Mouse (Mus musculus): ENCODE results near the gene Rasgef1b. TPM values are rescaled to one million over a fixed set of nuclear protein-coding genes. Genes with fewer than 3 reads are reported as not detected.

The Rasgef1b gene
- polyA plus RNA-seq, 1 experiment from 2014 or later = 41.6 TPM

DNA sequence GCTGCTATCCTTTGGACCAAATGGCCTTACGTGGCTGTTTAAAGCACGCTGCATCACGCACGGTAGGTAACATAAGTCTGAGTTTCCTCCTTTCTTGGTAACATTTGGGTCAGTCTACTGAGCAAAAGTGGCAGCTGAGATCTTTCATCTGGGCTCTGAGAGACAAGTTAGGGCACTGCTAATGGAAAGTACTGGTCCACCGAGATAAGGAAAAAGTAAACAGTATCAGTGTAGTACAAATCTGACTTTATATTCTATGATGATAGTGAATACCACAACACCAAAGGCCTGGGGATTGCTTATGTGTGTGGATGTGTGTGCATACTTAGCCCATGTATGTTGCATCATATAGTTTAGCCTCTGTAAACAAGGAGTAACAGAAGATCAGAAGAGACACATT, 358.2 kb downstream of the Rasgef1b start:
- Histone ChIP-seq H3K9me3 (replicated peaks; ENCODE audit: control insufficient read depth, low read length) (no peaks in the 10 kb centered on the region), H3K27me3 (ENCODE audit: control insufficient read depth, insufficient read depth, low read length) (no peaks in the 10 kb centered on the region), H3K27ac (ENCODE audit: low read depth, low read length) (no peak overlapping the region), H3K36me3 (ENCODE audit: control insufficient read depth, insufficient read depth, low read length) (no peaks in the 10 kb centered on the region), H3K4me3 (ENCODE audit: low read depth, low read length) (no peak overlapping the region), H3K9ac (ENCODE audit: low read depth, low read length) (no peak overlapping the region), H3K4me1 (ENCODE audit: control insufficient read depth, insufficient read depth, low read length) (no peaks in the 10 kb centered on the region), H3K4me2 (no peak overlapping the region)
- 55% methylated on average over 5 of the region's 5 CpGs for WGBS (ENCODE audit: insufficient replicate concordance)
- no peak for ATAC-seq (replicated peaks; ENCODE audit: insufficient number of reproducible peaks, low FRiP score, low TSS enrichment)

DNA sequence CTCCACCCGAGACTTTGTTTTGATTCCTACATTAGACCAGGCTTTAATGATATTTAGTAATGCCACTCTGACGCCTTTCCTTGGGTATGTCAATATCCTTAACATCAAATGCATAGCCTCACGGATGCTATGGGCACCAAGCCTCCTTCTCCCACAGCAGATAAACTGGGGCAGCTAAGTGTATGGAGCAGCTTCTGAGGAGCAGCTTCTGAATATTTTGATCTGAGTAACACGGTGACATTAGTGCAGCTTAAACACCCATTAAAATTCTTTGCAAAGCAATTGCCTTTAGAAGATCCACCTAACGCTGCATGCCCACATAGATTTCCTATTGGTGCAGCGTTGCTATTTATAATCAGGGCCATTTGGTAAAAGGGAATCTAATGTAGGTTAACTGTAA, 359.6 kb downstream of the Rasgef1b start:
- Histone ChIP-seq H3K36me3 (ENCODE audit: control insufficient read depth, insufficient read depth, low read length) (no peaks in the 10 kb centered on the region), H3K4me2 (no peak overlapping the region), H3K27ac (ENCODE audit: low read depth, low read length) (no peak overlapping the region), H3K27me3 (ENCODE audit: control insufficient read depth, insufficient read depth, low read length) (no peaks in the 10 kb centered on the region), H3K4me3 (ENCODE audit: low read depth, low read length) (no peak overlapping the region), H3K9ac (ENCODE audit: low read depth, low read length) (no peak overlapping the region), H3K4me1 (ENCODE audit: control insufficient read depth, insufficient read depth, low read length) (no peaks in the 10 kb centered on the region), H3K9me3 (replicated peaks; ENCODE audit: control insufficient read depth, low read length) (no peaks in the 10 kb centered on the region)
- no peak for ATAC-seq (replicated peaks; ENCODE audit: insufficient number of reproducible peaks, low FRiP score, low TSS enrichment)
- WGBS (ENCODE audit: insufficient replicate concordance) = 86% methylated on average over 6 of the region's 6 CpGs

DNA sequence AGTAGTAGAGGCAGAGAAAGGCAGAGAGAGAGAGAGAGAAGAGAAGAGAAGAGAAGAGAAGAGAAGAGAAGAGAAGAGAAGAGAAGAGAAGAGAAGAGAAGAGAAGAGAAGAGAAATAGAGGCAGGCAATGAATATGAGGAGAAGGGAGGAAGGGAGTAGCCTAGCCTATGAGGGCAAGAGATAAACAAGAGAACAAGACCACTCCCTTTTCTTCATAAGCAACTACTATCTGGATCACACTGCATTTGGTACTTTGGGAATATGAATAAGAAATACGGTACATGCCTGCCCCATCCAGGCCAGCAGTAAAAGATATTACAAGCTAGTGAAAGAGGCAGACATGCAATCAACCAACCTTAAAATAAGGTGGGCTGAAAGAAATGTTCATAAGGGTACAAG, 360.2 kb downstream of the Rasgef1b start:
- H3K4me3 ChIP-seq (ENCODE audit: low read depth, low read length) = no peak overlapping the region
- H3K9me3 ChIP-seq (replicated peaks; ENCODE audit: control insufficient read depth, low read length) = no peaks in the 10 kb centered on the region
- WGBS (ENCODE audit: insufficient replicate concordance) = 86% methylated on average over 1 of the region's 1 CpGs
- H3K27me3 ChIP-seq (ENCODE audit: control insufficient read depth, insufficient read depth, low read length) = no peaks in the 10 kb centered on the region
- ATAC-seq (replicated peaks; ENCODE audit: insufficient number of reproducible peaks, low FRiP score, low TSS enrichment) = no peak
- H3K4me2 ChIP-seq = no peak overlapping the region
- H3K9ac ChIP-seq (ENCODE audit: low read depth, low read length) = no peak overlapping the region
- no peaks in the 10 kb centered on the region for H3K36me3 ChIP-seq (ENCODE audit: control insufficient read depth, insufficient read depth, low read length)
- no peaks in the 10 kb centered on the region for H3K4me1 ChIP-seq (ENCODE audit: control insufficient read depth, insufficient read depth, low read length)
- no peak overlapping the region for H3K27ac ChIP-seq (ENCODE audit: low read depth, low read length)

DNA sequence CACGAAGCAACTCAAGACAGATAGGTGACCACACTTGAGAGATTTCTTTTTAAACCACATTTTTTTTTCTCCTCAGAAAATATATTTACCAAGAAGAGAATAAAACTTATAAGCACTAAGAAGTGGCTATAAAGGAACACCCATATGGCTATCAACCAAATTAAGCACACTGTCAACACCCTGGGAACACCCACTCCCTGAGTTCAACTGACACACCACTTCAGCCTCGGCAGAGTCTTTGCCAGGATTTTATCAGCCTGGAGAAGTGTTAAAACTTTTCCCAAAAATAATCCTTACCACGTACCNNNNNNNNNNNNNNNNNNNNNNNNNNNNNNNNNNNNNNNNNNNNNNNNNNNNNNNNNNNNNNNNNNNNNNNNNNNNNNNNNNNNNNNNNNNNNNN, 368.3 kb downstream of the Rasgef1b start:
- Histone ChIP-seq H3K4me3 (ENCODE audit: low read depth, low read length) (no peak overlapping the region), H3K4me1 (ENCODE audit: control insufficient read depth, insufficient read depth, low read length) (no peaks in the 10 kb centered on the region), H3K9ac (ENCODE audit: low read depth, low read length) (no peak overlapping the region), H3K27ac (ENCODE audit: low read depth, low read length) (no peak overlapping the region), H3K4me2 (no peak overlapping the region), H3K36me3 (ENCODE audit: control insufficient read depth, insufficient read depth, low read length) (no peaks in the 10 kb centered on the region), H3K27me3 (ENCODE audit: control insufficient read depth, insufficient read depth, low read length) (no peaks in the 10 kb centered on the region), H3K9me3 (replicated peaks; ENCODE audit: control insufficient read depth, low read length) (no peaks in the 10 kb centered on the region)
- ATAC-seq (replicated peaks; ENCODE audit: insufficient number of reproducible peaks, low FRiP score, low TSS enrichment) = no peak
- 35% methylated on average over 3 of the region's 3 CpGs for WGBS (ENCODE audit: insufficient replicate concordance)

DNA sequence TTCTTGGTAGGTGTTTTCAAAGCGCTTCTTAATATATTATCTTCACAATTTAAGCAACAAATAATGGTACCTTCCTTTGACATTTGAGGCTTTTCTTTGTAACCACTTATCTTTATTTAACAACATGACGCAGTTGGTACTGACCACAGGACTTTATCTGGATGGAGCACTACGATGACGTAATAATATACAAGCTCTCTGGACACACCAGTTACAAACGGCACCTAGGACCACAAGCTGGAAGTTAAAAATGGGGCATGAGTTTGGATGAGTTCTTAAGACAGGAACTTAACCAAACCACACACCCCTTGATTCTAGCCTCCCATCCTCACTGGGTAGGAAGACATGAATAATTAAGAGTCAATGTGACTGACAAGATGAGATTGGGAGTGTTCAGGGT, 369.6 kb downstream of the Rasgef1b start:
- H3K36me3 ChIP-seq (ENCODE audit: control insufficient read depth, insufficient read depth, low read length) = no peaks in the 10 kb centered on the region
- H3K9me3 ChIP-seq (replicated peaks; ENCODE audit: control insufficient read depth, low read length) = no peaks in the 10 kb centered on the region
- H3K27ac ChIP-seq (ENCODE audit: low read depth, low read length) = no peak overlapping the region
- H3K9ac ChIP-seq (ENCODE audit: low read depth, low read length) = no peak overlapping the region
- 71% methylated on average over 5 of the region's 5 CpGs for WGBS (ENCODE audit: insufficient replicate concordance)
- H3K27me3 ChIP-seq (ENCODE audit: control insufficient read depth, insufficient read depth, low read length) = no peaks in the 10 kb centered on the region
- no peak overlapping the region for H3K4me3 ChIP-seq (ENCODE audit: low read depth, low read length)
- H3K4me2 ChIP-seq = no peak overlapping the region
- ATAC-seq (replicated peaks; ENCODE audit: insufficient number of reproducible peaks, low FRiP score, low TSS enrichment) = no peak
- no peaks in the 10 kb centered on the region for H3K4me1 ChIP-seq (ENCODE audit: control insufficient read depth, insufficient read depth, low read length)

DNA sequence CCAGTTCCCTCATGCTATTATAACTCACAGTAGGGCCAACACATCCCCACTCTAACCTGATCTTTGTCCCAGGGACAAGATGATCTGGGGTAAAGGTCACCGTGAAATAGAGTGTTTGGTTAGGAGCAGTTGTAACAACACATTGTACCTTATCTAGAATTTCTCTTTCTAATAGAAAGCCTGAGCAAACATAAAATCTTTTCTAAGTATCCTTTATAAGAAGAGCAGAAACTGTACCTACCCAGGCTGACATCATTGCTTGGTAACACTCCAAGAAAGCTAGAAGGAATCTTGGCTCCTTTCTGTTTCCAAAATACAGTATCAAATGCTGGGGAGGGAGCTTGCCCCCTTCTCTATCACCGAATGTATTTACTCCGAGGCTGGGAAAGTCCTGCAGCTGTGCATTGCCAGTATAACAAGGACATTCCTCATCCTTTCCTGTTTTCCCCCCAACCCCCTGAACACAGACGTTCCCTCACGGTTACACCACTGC, 374.2 kb downstream of the Rasgef1b start:
- Histone ChIP-seq H3K27me3 (ENCODE audit: control insufficient read depth, insufficient read depth, low read length) (no peaks in the 10 kb centered on the region), H3K36me3 (ENCODE audit: control insufficient read depth, insufficient read depth, low read length) (no peaks in the 10 kb centered on the region), H3K4me1 (ENCODE audit: control insufficient read depth, insufficient read depth, low read length) (no peaks in the 10 kb centered on the region), H3K9ac (ENCODE audit: low read depth, low read length) (no peak overlapping the region), H3K4me2 (no peak overlapping the region; the same call in 1 of the 2 replicates), H3K27ac (ENCODE audit: low read depth, low read length) (peak overlapping the region; percentile 41; the same call in 1 of the 2 replicates), H3K9me3 (replicated peaks; ENCODE audit: control insufficient read depth, low read length) (no peaks in the 10 kb centered on the region), H3K4me3 (ENCODE audit: low read depth, low read length) (no peak overlapping the region)
- ATAC-seq (replicated peaks; ENCODE audit: insufficient number of reproducible peaks, low FRiP score, low TSS enrichment) = no peak
- 34% methylated on average over 5 of the region's 5 CpGs for WGBS (ENCODE audit: insufficient replicate concordance)

DNA sequence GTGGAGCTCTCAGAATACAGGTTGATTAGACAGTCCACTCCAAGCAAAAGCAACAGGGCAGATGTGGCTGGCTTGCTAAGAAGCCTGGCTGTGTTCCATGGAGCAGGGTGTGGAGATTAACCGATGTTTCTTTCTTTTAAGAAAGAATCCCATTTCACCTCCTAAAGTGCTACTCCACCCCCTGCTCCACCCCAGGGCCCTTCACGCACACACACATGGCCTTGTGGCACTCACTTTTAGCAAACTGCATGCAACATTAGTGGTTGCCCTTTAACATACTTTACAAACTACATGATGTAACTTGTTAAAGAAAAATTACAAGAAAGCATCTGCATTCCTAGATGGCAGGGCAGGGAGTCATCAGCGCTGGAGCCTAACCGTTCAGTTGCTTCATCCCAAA, 378.8 kb downstream of the Rasgef1b start:
- H3K9ac ChIP-seq (ENCODE audit: low read depth, low read length) = no peak overlapping the region
- H3K4me2 ChIP-seq = no peak overlapping the region
- H3K27ac ChIP-seq (ENCODE audit: low read depth, low read length) = no peak overlapping the region
- WGBS (ENCODE audit: insufficient replicate concordance) = 70% methylated on average over 4 of the region's 4 CpGs
- no peaks in the 10 kb centered on the region for H3K27me3 ChIP-seq (ENCODE audit: control insufficient read depth, insufficient read depth, low read length)
- no peaks in the 10 kb centered on the region for H3K36me3 ChIP-seq (ENCODE audit: control insufficient read depth, insufficient read depth, low read length)
- no peaks in the 10 kb centered on the region for H3K4me1 ChIP-seq (ENCODE audit: control insufficient read depth, insufficient read depth, low read length)
- H3K4me3 ChIP-seq (ENCODE audit: low read depth, low read length) = no peak overlapping the region
- H3K9me3 ChIP-seq (replicated peaks; ENCODE audit: control insufficient read depth, low read length) = no peaks in the 10 kb centered on the region
- ATAC-seq (replicated peaks; ENCODE audit: insufficient number of reproducible peaks, low FRiP score, low TSS enrichment) = no peak

DNA sequence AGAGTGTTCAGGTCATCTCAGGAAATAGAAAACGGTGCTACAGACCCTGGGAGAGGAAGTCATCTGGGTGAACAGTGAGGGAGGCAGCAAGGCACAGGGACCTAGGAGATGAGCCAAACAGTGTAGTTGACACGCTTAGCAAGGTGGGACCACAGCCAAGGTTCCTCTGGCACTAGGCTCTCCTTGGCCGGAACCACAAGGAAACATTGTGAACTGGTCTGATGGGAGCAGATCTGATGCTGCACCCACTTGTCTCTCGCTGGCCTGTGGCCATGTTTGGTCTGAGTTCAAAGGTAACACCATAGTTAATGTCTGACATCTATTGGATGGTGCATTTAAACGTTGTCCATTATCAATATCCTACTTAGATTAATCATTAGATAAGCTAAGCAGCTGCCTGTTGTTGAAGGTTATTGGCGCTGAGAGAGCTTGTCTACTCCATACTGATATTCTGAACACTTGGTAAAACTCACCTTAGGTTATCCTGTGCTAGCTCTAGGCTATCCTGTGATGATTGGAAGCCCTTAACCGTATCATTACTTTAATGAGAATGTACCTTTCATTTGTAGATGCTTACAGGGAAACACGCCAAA, 380.5 kb downstream of the Rasgef1b start:
- Histone ChIP-seq H3K27me3 (ENCODE audit: control insufficient read depth, insufficient read depth, low read length) (no peaks in the 10 kb centered on the region), H3K4me2 (no peak overlapping the region), H3K27ac (ENCODE audit: low read depth, low read length) (no peak overlapping the region), H3K36me3 (ENCODE audit: control insufficient read depth, insufficient read depth, low read length) (no peaks in the 10 kb centered on the region), H3K9ac (ENCODE audit: low read depth, low read length) (no peak overlapping the region), H3K9me3 (replicated peaks; ENCODE audit: control insufficient read depth, low read length) (no peaks in the 10 kb centered on the region), H3K4me1 (ENCODE audit: control insufficient read depth, insufficient read depth, low read length) (no peaks in the 10 kb centered on the region), H3K4me3 (ENCODE audit: low read depth, low read length) (no peak overlapping the region)
- 73% methylated on average over 8 of the region's 8 CpGs for WGBS (ENCODE audit: insufficient replicate concordance)
- no peak for ATAC-seq (replicated peaks; ENCODE audit: insufficient number of reproducible peaks, low FRiP score, low TSS enrichment)

DNA sequence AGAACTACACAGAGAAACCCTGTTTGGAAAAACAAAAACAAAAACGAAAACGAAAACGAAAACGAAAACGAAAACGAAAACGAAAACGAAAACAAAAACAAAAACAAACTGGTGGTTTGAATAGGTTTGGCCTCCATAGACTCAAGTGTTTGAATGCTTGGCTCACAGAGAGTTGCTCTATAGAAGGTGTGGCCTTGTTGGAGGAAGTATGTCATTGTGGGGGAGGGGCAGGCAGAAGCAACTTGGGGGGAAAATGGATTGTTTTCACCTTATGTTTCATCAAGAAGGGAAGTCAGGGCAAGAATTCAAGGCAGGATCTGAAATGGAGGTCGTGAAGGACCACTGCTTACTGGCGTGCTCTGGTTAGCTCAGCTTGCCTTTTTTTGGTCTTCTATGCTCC, 386.3 kb downstream of the Rasgef1b start:
- Histone ChIP-seq H3K4me2 (no peak overlapping the region), H3K36me3 (ENCODE audit: control insufficient read depth, insufficient read depth, low read length) (no peaks in the 10 kb centered on the region), H3K27ac (ENCODE audit: low read depth, low read length) (no peak overlapping the region), H3K4me3 (ENCODE audit: low read depth, low read length) (no peak overlapping the region), H3K4me1 (ENCODE audit: control insufficient read depth, insufficient read depth, low read length) (peaks cover 6% of the 10 kb centered on the region), H3K9ac (ENCODE audit: low read depth, low read length) (no peak overlapping the region), H3K9me3 (replicated peaks; ENCODE audit: control insufficient read depth, low read length) (no peaks in the 10 kb centered on the region), H3K27me3 (ENCODE audit: control insufficient read depth, insufficient read depth, low read length) (no peaks in the 10 kb centered on the region)
- no peak for ATAC-seq (replicated peaks; ENCODE audit: insufficient number of reproducible peaks, low FRiP score, low TSS enrichment)
- WGBS (ENCODE audit: insufficient replicate concordance) = 90% methylated on average over 10 of the region's 10 CpGs
